ENCODE assay signal across 8 mouse cellular contexts in the genomic region with DNA sequence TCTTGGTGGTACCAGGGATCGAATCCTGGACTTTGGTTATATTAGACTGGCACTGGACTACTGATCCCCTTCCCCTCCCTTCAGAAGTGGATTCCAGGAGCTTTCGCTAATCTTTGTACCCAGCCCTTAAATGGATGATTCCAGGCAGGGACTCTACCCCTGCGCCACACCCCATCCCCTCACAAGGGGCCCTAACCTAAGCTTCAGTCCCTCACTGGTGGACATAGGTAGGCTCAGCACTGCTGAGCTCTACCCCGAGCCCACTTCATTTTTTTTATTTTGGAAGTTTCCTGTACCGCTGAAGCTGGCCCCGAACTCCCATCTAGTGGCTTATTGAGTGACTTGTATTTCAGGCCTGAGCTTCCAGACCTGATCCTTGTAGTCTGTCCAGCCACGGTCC. TPM values are rescaled to one million over a fixed set of nuclear protein-coding genes. Genes with fewer than 3 reads are reported as not detected.
DNase-seq lines count a peak whose midpoint lies in the region; ATAC-seq and TF ChIP-seq lines count a peak whose summit lies in the region.

No protein-coding gene starts in this region.

- intact Hi-C loops in gastrocnemius, postnatal 14 days (cut with DNase I; ENCODE audit: low total_unique reads), result no loop called here
- intact Hi-C loops in left cerebral cortex, postnatal 14 days (cut with DNase I), result no loop called here

- no peak for DNase-seq in heart, adult 8-10 months (ENCODE audit: low spot score)
- DNase-seq in adrenal gland, adult (ENCODE audit: inconsistent age in 2 of 2, low spot score in 1 of 2), result no peak
- DNase-seq in gastrocnemius, postnatal 14 days, result no peak
- no peak for DNase-seq in left cerebral cortex, postnatal 14 days (ENCODE audit: low spot score in 2 of 2)

- peak overlapping the region; percentile 71 for H3K9ac ChIP-seq in heart, embryonic 11.5 days (ENCODE audit: low read depth, low read length)
- H3K9ac ChIP-seq in ES-Bruce4 (ENCODE audit: low read depth, poor library complexity, severe bottlenecking), result peak overlapping the region; percentile 32
- H3K9ac ChIP-seq in forebrain, embryonic 16.5 days (replicated peaks; ENCODE audit: low read depth, low read length), result peak overlapping the region; percentile 75
- peak overlapping the region; percentile 68 for H3K9ac ChIP-seq in liver, embryonic 15.5 days

- no peak for TF ChIP-seq CTCF in ES-Bruce4 (IDR thresholded peaks at IDR 0.05; ENCODE audit: low read depth, low read length)

- peak overlapping the region; percentile 58 for H3K27ac ChIP-seq in heart, embryonic 11.5 days (ENCODE audit: low read depth, low read length)
- H3K27ac ChIP-seq in ES-Bruce4 (ENCODE audit: insufficient read depth, low read length), result peak overlapping the region; percentile 19; the same call in 1 of the 2 replicates
- H3K27ac ChIP-seq in forebrain, embryonic 16.5 days (ENCODE audit: low read length), result peak overlapping the region; percentile 90
- H3K27ac ChIP-seq in liver, embryonic 15.5 days (replicated peaks), result peak overlapping the region; percentile 94

- no peak for ATAC-seq in heart, embryonic 11.5 days (replicated peaks; ENCODE audit: insufficient number of reproducible peaks, low FRiP score, low TSS enrichment)
- ATAC-seq in forebrain, embryonic 16.5 days, result no peak
- ATAC-seq in liver, embryonic 15.5 days (ENCODE audit: insufficient read depth), result peak; percentile 10; the same call in 1 of the 2 replicates

- H3K4me1 ChIP-seq in heart, embryonic 11.5 days (ENCODE audit: control insufficient read depth, insufficient read depth, low read length), result peaks cover 7% of the 10 kb centered on the region
- H3K4me1 ChIP-seq in ES-Bruce4 (ENCODE audit: control insufficient read depth, insufficient read depth, low read length), result peaks cover 8% of the 10 kb centered on the region
- peaks cover 15% of the 10 kb centered on the region for H3K4me1 ChIP-seq in forebrain, embryonic 16.5 days (replicated peaks; ENCODE audit: control insufficient read depth, insufficient read depth, low read length)
- H3K4me1 ChIP-seq in liver, embryonic 15.5 days (replicated peaks), result peaks cover 82% of the 10 kb centered on the region

- peak overlapping the region; percentile 65 for H3K4me3 ChIP-seq in heart, embryonic 11.5 days (ENCODE audit: low read depth, low read length)
- peak overlapping the region; percentile 79 for H3K4me3 ChIP-seq in ES-Bruce4 (ENCODE audit: low read depth, low read length)
- peak overlapping the region; percentile 89 for H3K4me3 ChIP-seq in forebrain, embryonic 16.5 days (replicated peaks; ENCODE audit: low read length)
- H3K4me3 ChIP-seq in liver, embryonic 15.5 days (replicated peaks), result peak overlapping the region; percentile 73

- no peak for TF ChIP-seq EP300 in ES-Bruce4 (IDR thresholded peaks at IDR 0.05; ENCODE audit: insufficient read depth, low read depth, low read length)

- 32% methylated on average over 7 of the region's 7 CpGs for WGBS in heart, embryonic 11.5 days (ENCODE audit: insufficient replicate concordance)
- WGBS in forebrain, embryonic 16.5 days, result 29% methylated on average over 7 of the region's 7 CpGs
- WGBS in liver, embryonic 15.5 days (ENCODE audit: insufficient replicate concordance), result 15% methylated on average over 7 of the region's 7 CpGs

- peaks cover 12% of the 10 kb centered on the region for H3K36me3 ChIP-seq in heart, embryonic 11.5 days (ENCODE audit: control insufficient read depth, insufficient read depth, low read length)
- H3K36me3 ChIP-seq in ES-Bruce4 (ENCODE audit: control insufficient read depth, insufficient read depth, low read length, poor library complexity, severe bottlenecking), result no peaks in the 10 kb centered on the region
- peaks cover 11% of the 10 kb centered on the region; the same call in 1 of the 2 replicates for H3K36me3 ChIP-seq in forebrain, embryonic 16.5 days (ENCODE audit: control insufficient read depth, insufficient read depth)
- peaks cover 27% of the 10 kb centered on the region for H3K36me3 ChIP-seq in liver, embryonic 15.5 days (replicated peaks)

- H3K4me2 ChIP-seq in heart, embryonic 11.5 days, result peak overlapping the region; percentile 80
- peak overlapping the region; percentile 99 for H3K4me2 ChIP-seq in forebrain, embryonic 16.5 days (ENCODE audit: low read length)
- peak overlapping the region; percentile 85 for H3K4me2 ChIP-seq in liver, embryonic 15.5 days

- TF ChIP-seq POLR2A in ES-Bruce4 (IDR thresholded peaks at IDR 0.05; ENCODE audit: insufficient read depth, low read length), result no peak

- no peaks in the 10 kb centered on the region for H3K9me3 ChIP-seq in heart, embryonic 11.5 days (replicated peaks; ENCODE audit: control insufficient read depth, low read length)
- no peaks in the 10 kb centered on the region for H3K9me3 ChIP-seq in ES-Bruce4 (replicated peaks; ENCODE audit: control insufficient read depth, insufficient read depth, low read length, poor library complexity, severe bottlenecking)
- no peaks in the 10 kb centered on the region for H3K9me3 ChIP-seq in forebrain, embryonic 16.5 days (ENCODE audit: control insufficient read depth, low read length)
- no peaks in the 10 kb centered on the region for H3K9me3 ChIP-seq in liver, embryonic 15.5 days (replicated peaks)

- no peaks in the 10 kb centered on the region for H3K27me3 ChIP-seq in heart, embryonic 11.5 days (ENCODE audit: control insufficient read depth, insufficient read depth, low read length)
- no peaks in the 10 kb centered on the region for H3K27me3 ChIP-seq in ES-Bruce4 (ENCODE audit: control insufficient read depth, insufficient read depth, low read length, poor library complexity, severe bottlenecking)
- no peaks in the 10 kb centered on the region for H3K27me3 ChIP-seq in forebrain, embryonic 16.5 days (replicated peaks; ENCODE audit: control insufficient read depth, insufficient read depth, low read length)
- H3K27me3 ChIP-seq in liver, embryonic 15.5 days, result no peaks in the 10 kb centered on the region

RNA-seq across cellular contexts. Expression of a gene that starts 0.7 kb away (rescaled TPM):
- polyA plus RNA-seq in heart, embryonic 11.5 days (2014; fragmentation: Nextera tagmentation; extraction: Ambion mirVana), result 6.2 and 6.6 TPM in 2 replicates
- under 1 TPM; 0.44 to 0.81 (median 0.73) TPM for total RNA-seq in heart, adult 8-10 months (2022)
- 3.6 and 5.4 TPM in 2 replicates for polyA plus RNA-seq in ES-Bruce4 (2011; ENCODE audit: insufficient read depth, insufficient read length, low read depth, missing spikeins)
- polyA plus RNA-seq in forebrain, embryonic 16.5 days (2015; fragmentation: Nextera tagmentation; extraction: Ambion mirVana), result 6.4 and 6.7 TPM in 2 replicates
- 4.8 and 5.8 TPM in 2 replicates for polyA plus RNA-seq in liver, embryonic 15.5 days (2015; fragmentation: Nextera tagmentation; extraction: Ambion mirVana)
- total RNA-seq in gastrocnemius, postnatal 14 days (2021), result 1 to 10 TPM; 1.2 to 1.5 TPM
- total RNA-seq in left cerebral cortex, postnatal 14 days (2021), result 1 to 10 TPM; 2.8 TPM

RNA-seq across cellular contexts. Expression of a gene that starts 0.7 kb away (rescaled TPM):
- polyA plus RNA-seq in heart, embryonic 11.5 days (2014; fragmentation: Nextera tagmentation; extraction: Ambion mirVana), result 76.9 and 78.1 TPM in 2 replicates
- 10 to 100 TPM; 20.0 to 25.2 (median 21.9) TPM for total RNA-seq in heart, adult 8-10 months (2022)
- 58.4 and 68.9 TPM in 2 replicates for polyA plus RNA-seq in ES-Bruce4 (2011; ENCODE audit: insufficient read depth, insufficient read length, low read depth, missing spikeins)
- 69.9 and 77.2 TPM in 2 replicates for polyA plus RNA-seq in forebrain, embryonic 16.5 days (2015; fragmentation: Nextera tagmentation; extraction: Ambion mirVana)
- polyA plus RNA-seq in liver, embryonic 15.5 days (2015; fragmentation: Nextera tagmentation; extraction: Ambion mirVana), result 41.9 and 45.3 TPM in 2 replicates
- 10 to 100 TPM; 18.3 to 22.0 TPM for total RNA-seq in gastrocnemius, postnatal 14 days (2021)
- total RNA-seq in left cerebral cortex, postnatal 14 days (2021), result 10 to 100 TPM; 35.8 to 39.3 TPM

RNA-seq across cellular contexts. Expression of a gene that starts 2.5 kb away (rescaled TPM):
- polyA plus RNA-seq in heart, embryonic 11.5 days (2014; fragmentation: Nextera tagmentation; extraction: Ambion mirVana), result 0.83 and 0.84 TPM in 2 replicates
- under 1 TPM; 0.17 to 0.57 (median 0.30) TPM for total RNA-seq in heart, adult 8-10 months (2022)
- polyA plus RNA-seq in ES-Bruce4 (2011; ENCODE audit: insufficient read depth, insufficient read length, low read depth, missing spikeins), result 2.4 and 2.8 TPM in 2 replicates
- polyA plus RNA-seq in forebrain, embryonic 16.5 days (2015; fragmentation: Nextera tagmentation; extraction: Ambion mirVana), result 3.1 and 4.1 TPM in 2 replicates
- 1.5 TPM in 2 replicates for polyA plus RNA-seq in liver, embryonic 15.5 days (2015; fragmentation: Nextera tagmentation; extraction: Ambion mirVana)
- total RNA-seq in gastrocnemius, postnatal 14 days (2021), result under 1 TPM; 0.18 to 0.27 TPM
- total RNA-seq in left cerebral cortex, postnatal 14 days (2021), result 1 to 10 TPM; 2.6 to 2.8 TPM

RNA-seq across cellular contexts. Expression of a gene that starts 13.2 kb away (rescaled TPM):
- 94.3 and 100 TPM in 2 replicates for polyA plus RNA-seq in heart, embryonic 11.5 days (2014; fragmentation: Nextera tagmentation; extraction: Ambion mirVana)
- total RNA-seq in heart, adult 8-10 months (2022), result 10 to 100 TPM; 44.7 to 48.1 (median 46.9) TPM
- polyA plus RNA-seq in ES-Bruce4 (2011; ENCODE audit: insufficient read depth, insufficient read length, low read depth, missing spikeins), result 35.8 and 49.5 TPM in 2 replicates
- polyA plus RNA-seq in forebrain, embryonic 16.5 days (2015; fragmentation: Nextera tagmentation; extraction: Ambion mirVana), result 92.2 and 93.1 TPM in 2 replicates
- polyA plus RNA-seq in liver, embryonic 15.5 days (2015; fragmentation: Nextera tagmentation; extraction: Ambion mirVana), result 50.8 and 62.8 TPM in 2 replicates
- total RNA-seq in gastrocnemius, postnatal 14 days (2021), result 10 to 100 TPM; 55.8 to 57.1 TPM
- 100 to 1,000 TPM; 212 to 220 TPM for total RNA-seq in left cerebral cortex, postnatal 14 days (2021)

RNA-seq across cellular contexts. Expression of a gene that starts 19.3 kb away (rescaled TPM):
- 64.6 and 67.6 TPM in 2 replicates for polyA plus RNA-seq in heart, embryonic 11.5 days (2014; fragmentation: Nextera tagmentation; extraction: Ambion mirVana)
- total RNA-seq in heart, adult 8-10 months (2022), result 100 to 1,000 TPM; 119 to 132 (median 122) TPM
- 82.7 and 84.6 TPM in 2 replicates for polyA plus RNA-seq in ES-Bruce4 (2011; ENCODE audit: insufficient read depth, insufficient read length, low read depth, missing spikeins)
- 91.3 and 96.9 TPM in 2 replicates for polyA plus RNA-seq in forebrain, embryonic 16.5 days (2015; fragmentation: Nextera tagmentation; extraction: Ambion mirVana)
- 49.7 and 60.4 TPM in 2 replicates for polyA plus RNA-seq in liver, embryonic 15.5 days (2015; fragmentation: Nextera tagmentation; extraction: Ambion mirVana)
- total RNA-seq in gastrocnemius, postnatal 14 days (2021), result 100 to 1,000 TPM in 1 of 2 experiments, 10 to 100 TPM in 1; 94.3 to 105 TPM
- 100 to 1,000 TPM; 188 to 196 TPM for total RNA-seq in left cerebral cortex, postnatal 14 days (2021)

Comparison
In these comparisons a context has a peak if more than half of its experiments do, and no peak if none do; other contexts are left out.
1. H3K27ac ChIP-seq: peak in every context shown above with its lines; median percentile 94 in liver, embryonic 15.5 days; 90 in forebrain, embryonic 16.5 days; 58 in heart, embryonic 11.5 days; 19 in ES-Bruce4.